Mouse (Mus musculus): ENCODE measurements around the gene Tor1b. TPM values are rescaled to one million over a fixed set of nuclear protein-coding genes. Genes with fewer than 3 reads are reported as not detected.

Gene Tor1b
- 20.9 and 22.7 TPM in 2 replicates for polyA plus RNA-seq (2012)

GRCm38 (mm10) chr2:30952824-30953490, at the start of gene Tor1b:
Gene Tor1b (plus strand): TSS chr2:30952959.

GRCm38 (mm10) chr2:30929483-30930045, 23.2 kb upstream of the Tor1b start, which contains the start of gene Ptges:
Gene Ptges (minus strand): TSS chr2:30929863.

GRCm38 (mm10) chr2:30967352-30968327, 14.9 kb downstream of the Tor1b start, which contains the start of gene Tor1a:
Gene Tor1a (minus strand): TSS chr2:30967933.

GRCm38 (mm10) chr2:30981790-30982513, 29.2 kb downstream of the Tor1b start, which contains the start of the genes BC005624 and Usp20:
Gene BC005624 (minus strand): TSS chr2:30982201.
Gene Usp20 (plus strand): TSS chr2:30982279.

Other genes with a start within 250 kb of the Tor1b start
- 0.63 and 1.6 TPM in 2 replicates for gene 1700001O22Rik, start 149.3 kb upstream of the Tor1b start, polyA plus RNA-seq (2012)
- 42.2 and 43.2 TPM in 2 replicates for gene Ntmt1, start 145.1 kb upstream of the Tor1b start, polyA plus RNA-seq (2012)
- gene Asb6, start 122.6 kb upstream of the Tor1b start, polyA plus RNA-seq (2012), result 56.8 and 68.9 TPM in 2 replicates
- gene Prrx2, start 118.0 kb upstream of the Tor1b start, polyA plus RNA-seq (2012), result 0.14 TPM in 1 of 2 replicates, not detected in the other
- gene Ptges, start 23.1 kb upstream of the Tor1b start, polyA plus RNA-seq (2012), result 0.11 and 0.81 TPM in 2 replicates
- 122 and 199 TPM in 2 replicates for gene Tor1a, start 15.0 kb downstream of the Tor1b start, polyA plus RNA-seq (2012)
- gene BC005624, start 29.2 kb downstream of the Tor1b start, polyA plus RNA-seq (2012), result 17.9 and 30.6 TPM in 2 replicates
- 7.8 and 8.2 TPM in 2 replicates for gene Usp20, start 29.3 kb downstream of the Tor1b start, polyA plus RNA-seq (2012)
- 71.8 and 112 TPM in 2 replicates for gene Fnbp1, start 189.0 kb downstream of the Tor1b start, polyA plus RNA-seq (2012)
- gene Gpr107, start 199.4 kb downstream of the Tor1b start, polyA plus RNA-seq (2012), result 3.9 and 6.4 TPM in 2 replicates

Measured in megakaryocyte-erythroid progenitor cell, adult 5 weeks (primary cell).